Mouse (Mus musculus) CD4-positive helper T cell, adult 2 months (primary cell): ENCODE measurements at regions not wholly inside any gene's neighbourhood (a gene's known extent, or its start where the extent isn't known, plus 50 kb on each side); places are given as distances from the start of the nearest gene placed in this dataset.

Source experiments
- DNase-seq: peaks from one replicate; pipeline ENCODE4 v3.0.0-alpha.2; 2012; ENCODE audit warnings: low read depth, missing footprints, low spot score

DNA sequence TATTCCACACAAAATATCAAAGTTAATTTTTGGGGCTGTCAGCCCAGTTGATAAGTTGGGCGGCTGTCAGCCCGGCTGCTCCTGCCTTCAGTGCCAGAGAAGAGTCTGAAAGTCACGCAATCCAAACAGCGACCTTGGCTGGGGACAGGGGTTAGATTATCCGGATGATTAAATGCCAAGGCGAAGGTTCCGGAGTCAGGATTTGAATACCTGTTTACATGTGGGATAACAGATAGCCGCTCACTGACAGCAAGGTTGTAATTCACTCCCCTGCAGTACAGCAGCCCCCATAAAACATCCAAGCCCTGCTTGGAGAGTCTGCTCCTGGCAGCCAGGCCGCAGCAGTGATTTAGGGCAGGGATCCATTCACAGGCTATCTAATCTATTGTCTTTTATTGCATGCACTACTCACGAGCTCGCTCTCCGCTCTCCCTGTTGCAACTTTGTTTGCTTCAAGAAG is 388.3 kb downstream of the Gm45692 start:
- DNase-seq: no peak

DNA sequence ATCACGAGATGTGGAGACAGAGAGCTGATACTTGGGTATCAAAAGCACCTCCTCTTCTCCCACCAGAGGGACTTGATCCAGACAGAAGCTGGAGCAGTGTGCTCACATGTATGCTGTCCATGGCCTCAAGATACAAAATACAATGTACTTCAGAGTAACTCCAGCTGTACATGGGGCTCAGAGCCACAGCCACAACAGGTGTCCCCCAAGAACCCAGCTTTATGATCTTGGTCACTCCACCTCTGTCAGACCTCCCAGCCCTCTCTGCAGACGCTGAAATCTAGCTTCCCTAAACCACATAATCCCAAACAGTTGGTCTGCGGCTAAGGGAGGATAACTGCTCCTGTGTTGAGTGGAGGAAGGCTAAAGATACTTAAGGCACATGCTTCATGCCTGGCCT is 389.9 kb downstream of the Gm45692 start:
- DNase-seq: no peak

DNA sequence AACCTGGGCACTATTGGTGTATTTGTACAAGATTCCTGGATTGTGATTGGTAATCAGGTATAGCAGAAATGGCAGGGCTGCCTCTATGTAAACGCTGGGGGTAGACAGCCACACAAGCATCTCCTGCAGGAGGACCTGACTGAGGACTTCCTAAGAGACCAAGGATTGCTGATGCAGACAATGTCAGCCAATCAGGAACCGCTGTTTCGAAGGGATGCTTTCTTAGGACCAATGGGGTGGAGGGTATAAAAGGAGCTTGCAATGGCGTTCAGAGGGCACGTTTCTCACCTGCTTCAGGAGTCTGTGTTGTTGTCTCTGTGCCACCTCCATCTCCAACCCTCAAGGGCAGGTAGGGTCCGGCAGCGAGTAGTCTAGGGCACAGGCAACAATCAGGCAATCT is 393.7 kb downstream of the Gm45692 start:
- DNase-seq: no peak

DNA sequence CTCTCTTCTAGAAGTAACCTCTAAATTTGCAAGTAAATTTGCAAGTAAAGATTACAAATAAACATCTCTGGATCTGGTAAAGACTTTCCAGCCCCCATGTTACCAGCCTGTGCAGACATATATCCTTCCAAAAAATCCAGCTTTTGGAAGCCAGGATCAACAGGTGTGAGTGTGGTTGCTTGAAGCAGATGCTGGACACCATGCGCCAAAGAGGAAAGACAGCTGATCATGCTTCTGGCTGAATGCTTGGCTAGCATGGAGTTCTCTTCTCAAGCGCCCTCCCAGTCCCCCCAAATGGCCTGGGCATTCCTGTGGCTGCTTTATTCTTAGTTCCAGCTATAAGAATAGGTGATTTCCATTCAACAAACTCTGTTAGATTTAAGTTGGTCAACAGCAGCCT is 404.9 kb downstream of the Gm45692 start:
- DNase-seq: no peak

DNA sequence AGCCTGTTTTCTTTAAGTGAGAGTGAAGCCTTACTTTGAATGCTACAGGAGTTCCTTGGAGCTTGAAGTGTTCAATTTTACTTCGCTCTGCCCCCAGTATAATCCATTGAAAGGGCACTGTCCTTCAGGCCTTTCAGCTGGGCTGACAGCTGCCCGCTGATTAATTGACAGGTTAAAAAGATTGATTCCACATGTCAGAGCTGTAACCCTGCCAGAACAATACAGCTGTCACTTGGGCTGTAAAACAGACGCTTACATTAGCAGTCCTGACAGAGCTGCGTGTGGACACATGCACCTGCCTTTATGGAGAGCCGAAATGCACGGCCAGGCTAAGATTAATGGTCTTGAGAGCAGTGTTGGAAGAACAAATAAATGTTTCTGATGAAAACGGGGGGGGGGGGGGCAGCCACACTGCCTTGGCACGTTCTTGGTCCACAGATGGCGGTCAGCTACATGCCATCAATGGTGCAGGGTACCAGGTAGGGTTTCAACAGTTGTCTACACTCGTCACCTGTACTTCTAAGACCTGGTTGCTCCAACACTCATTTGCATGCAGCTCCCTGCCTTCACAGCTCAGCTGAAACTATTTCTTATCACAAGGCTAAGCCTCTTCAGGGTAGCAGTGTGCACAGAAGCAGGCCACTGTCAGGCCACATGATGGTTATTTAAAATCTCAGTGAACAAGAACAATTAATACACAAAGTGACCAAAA is 407.3 kb downstream of the Gm45692 start:
- DNase-seq: no peak

DNA sequence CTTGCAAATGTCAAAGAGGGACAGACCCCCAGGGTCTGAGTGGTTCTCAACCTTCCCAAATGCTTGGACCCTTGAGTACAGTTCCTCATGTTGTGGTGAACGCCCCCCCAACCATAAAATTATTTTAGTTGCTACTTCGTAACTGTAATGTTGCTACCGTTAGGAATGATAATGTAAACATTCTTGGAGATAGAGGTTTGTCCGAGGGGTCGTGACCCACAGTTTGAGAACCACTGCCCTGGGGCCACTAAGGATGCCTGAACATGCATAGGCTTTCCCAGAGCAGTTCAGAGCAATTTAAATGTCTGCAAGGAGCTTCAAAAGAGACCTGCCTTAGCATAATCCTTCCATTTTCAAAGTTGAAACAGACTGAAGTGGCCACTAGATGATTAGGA is 407.8 kb downstream of the Gm45692 start:
- no peak for DNase-seq

DNA sequence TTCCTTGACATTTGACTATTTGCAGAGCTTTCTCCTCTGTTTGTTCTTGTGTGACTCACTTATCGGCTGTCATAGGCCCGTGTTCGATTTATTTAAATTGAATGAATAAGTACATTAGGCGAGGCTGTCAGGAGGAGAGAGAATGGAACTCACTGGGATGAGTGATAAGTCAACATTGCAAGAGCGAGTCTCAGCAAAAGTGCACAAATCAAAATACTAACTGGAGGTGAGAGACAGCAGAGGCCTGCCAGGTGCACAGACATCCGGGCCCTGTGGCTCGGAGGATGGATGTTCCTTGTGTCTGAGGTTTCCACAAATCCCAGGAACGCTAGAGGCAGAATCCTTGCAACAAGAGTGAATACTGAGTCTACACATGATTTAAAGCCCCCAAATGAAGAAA is 410.6 kb downstream of the Gm45692 start:
- no peak for DNase-seq

DNA sequence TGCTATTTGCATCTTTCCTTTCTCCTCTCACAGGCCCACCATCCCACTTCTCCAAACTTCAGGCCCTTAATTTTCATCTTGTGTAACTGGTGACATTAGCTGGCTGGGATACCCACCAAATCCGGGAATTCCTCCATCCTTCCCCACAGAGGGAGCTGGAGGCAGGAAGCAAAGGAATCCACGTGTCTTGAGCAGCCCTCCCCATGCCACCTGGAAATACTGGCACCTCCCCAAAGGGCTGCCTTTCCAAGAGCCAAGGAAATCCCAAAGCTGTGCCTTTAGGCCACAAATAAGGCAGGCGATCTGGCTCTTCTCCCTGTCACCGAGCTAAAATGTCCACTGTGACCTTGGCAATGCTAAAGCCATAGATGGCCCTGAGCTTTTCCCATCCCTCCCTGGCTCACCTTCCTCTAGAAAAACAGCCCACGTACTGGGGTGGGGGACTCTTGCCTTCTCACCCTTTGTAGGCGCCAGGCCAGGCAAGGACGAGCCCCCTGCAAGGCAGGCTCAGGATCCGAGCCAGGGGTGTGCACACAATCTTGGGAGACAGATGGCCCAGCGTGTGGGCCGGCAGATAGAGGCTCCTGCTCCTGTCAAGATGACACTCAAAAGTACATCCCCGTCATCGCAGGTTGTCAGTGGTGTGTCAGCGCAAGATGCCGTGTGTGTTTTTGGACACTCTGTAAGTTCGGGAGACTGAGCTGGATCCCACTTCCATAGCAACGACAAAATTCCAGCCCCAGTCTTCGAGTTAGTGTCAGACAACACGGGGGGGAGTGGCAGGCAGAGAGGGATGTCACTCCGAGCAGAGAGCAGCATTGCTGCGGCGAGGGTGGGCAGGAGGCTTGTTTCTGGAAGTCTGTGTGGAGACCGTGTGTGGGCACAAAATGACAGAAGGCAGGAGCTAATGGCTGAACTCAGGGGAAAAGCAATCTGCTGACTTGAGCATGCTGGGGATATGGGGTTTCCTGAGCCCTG is 414.4 kb downstream of the Gm45692 start:
- no peak for DNase-seq

DNA sequence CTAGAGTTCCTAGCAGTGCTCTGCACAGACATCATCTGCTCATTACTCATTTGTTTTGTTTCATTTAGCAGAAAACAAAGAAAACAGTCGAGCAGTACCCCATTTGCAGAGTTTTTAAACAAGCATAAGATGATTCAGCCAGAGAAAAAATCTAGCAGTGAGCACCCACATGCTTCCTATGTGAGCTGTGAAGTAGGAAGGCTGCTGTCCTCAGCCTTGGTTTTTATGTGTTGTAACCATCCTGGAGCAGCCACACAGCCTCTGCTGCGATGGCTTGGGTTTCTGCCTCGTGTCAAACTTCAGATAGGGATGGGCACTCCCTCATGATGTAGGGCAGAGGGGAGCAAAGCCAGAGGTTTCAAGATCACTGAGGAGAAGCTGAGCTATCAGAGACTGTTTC is 416.5 kb downstream of the Gm45692 start:
- DNase-seq: no peak

DNA sequence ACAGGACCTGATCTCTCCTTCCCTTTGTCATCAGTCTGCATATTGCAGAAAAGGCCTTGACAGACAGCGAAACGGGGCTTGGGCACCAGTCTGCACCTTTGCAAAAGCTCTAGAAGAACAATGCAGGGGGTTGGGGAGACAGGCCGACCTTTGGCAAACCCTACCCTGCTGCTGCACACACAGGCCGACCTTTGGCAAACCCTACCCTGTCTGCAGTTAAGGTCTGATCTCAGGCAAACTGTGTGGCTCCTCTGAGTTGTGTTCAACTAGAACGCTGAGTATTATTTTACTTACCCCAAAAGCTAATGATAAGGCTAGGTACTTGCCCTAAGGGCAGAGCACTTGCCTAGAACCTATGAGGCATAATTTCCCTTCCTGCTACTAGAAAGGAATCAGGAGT is 423.4 kb upstream of the Zfp703 start:
- DNase-seq: no peak

DNA sequence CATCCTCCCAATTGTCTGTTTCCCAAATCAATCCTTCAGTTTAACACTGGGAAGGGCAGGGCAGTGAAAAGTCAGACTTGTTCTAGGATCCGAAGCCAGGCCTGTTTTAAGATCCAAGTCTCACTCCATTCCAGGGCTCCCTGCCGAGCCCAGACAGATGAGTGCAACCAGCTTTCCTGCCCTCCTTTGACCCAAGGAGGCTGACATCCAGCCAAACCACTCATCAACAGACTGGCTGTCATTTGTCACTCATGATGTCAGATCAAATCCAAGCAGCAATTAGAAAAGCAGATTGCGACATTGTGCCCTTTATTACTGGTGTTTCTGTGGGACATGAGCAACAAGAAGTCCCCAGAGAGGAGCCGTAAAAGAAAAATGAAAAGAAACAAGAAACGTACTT is 417.9 kb upstream of the Zfp703 start:
- DNase-seq: no peak

DNA sequence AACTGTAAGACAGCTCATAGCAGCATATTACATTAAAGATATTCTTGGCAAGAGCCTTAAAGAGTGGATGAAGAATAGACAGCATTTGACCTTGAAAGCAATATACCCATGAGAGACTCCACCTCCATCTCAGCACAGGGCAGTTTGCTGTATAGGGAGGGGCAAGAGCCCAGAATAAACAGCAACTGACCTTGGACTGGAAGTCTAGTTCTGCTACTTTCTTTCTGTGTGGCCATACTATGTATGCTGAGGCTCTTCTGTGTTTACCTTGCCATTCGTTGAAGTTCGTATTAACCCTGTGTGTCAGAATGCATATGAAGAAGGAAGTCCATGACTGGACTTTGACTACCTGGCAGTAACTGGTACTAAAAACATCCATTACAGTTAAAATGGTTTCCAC is 414.0 kb upstream of the Zfp703 start:
- DNase-seq: no peak

DNA sequence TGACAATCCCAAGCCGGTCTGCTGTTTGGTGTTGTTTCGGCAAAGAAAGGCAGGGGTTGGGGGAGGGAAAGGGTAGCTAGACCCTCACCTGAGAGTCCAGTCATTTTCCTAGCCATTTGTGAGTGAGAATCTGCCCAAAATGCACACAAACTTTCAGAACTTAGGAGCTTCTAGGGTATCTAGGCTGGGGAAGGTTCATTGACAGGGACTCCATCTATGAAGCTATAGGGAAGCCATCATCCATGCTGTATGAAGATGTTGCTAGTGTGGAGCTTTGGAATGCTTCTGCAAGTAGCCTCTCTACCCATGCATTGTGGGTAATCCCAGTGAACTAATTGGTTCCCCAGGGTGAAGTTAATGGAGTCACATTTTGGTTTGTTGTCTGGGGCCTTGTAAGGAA is 412.9 kb upstream of the Zfp703 start:
- no peak for DNase-seq

DNA sequence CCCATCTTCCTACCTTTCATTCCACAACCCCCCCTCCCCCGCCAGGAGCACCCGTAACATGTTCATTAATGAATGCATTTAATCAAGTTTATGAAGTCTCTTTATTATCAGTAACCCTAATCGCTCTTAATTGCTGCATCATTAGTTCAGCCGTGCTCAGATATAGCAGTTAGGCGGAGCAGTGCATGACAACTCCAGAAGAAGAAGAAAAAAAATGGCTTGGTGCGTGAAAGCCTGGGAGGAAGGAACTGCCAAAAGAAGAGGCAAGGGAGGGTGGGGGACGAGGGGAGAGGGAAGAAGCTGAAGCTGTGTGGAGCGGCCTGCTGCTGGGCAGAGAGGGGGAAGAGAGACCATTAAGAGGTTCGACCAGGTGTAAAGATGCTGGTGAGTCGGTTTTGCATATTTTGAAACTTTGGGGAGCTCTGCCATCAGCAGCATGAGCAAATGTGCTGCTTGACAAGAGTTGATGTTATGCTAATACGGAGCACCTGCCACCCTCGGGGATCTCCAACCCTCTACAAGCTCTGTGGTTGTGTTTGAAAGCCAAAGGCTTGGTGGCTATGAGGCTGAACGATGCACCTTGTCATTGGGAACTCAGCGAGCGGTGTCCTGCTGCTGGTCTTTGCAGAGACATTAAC is 408.6 kb upstream of the Zfp703 start:
- no peak for DNase-seq

DNA sequence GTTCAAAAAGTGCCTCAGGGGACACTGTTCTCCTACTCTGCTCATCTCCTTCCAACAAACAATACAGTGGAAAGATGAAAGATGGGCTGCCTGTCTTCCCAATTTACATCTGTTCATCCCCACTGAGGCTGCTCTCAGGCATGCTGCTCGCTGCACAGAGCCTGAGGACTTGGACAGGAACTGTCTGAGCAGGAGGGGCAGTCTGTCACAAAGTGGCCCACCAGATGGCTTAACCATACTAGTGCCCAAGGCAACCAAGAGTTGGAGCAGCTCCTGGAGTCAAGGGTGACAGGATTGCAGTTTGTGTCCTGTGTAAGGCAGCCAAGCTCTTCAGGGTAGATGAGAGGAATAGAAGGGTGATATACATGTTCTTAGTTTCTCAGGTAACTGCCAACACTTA is 388.3 kb upstream of the Zfp703 start:
- no peak for DNase-seq

DNA sequence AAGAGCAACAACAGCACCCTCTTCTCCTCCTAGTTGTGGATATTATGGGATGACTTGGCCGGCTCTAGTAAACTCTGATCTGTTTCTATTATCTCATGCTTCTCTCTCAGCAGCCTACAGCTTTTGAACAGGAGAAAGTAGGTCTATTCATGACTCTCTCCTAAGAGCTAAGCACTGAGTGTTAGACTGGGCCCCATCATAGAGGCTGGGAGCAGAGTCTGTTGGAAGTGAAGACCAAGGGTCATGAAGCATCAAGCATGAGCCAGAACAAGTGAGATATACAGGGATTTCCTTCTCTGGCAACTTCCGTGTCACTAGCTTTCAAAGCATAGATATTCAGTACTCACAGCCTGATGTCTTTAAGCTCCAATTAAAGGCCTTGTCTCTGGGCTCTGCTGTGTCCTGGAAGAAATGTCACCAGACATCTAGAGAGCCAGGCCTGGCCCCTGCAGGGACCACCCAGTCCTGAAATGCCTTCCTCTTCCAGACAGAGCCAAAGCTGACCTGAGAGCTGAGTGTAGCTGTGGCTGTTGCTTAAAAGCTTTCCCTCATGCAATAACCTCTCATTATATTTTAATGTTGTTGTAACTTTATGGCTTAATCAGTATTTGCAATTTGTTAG is 386.4 kb upstream of the Zfp703 start:
- no peak for DNase-seq

DNA sequence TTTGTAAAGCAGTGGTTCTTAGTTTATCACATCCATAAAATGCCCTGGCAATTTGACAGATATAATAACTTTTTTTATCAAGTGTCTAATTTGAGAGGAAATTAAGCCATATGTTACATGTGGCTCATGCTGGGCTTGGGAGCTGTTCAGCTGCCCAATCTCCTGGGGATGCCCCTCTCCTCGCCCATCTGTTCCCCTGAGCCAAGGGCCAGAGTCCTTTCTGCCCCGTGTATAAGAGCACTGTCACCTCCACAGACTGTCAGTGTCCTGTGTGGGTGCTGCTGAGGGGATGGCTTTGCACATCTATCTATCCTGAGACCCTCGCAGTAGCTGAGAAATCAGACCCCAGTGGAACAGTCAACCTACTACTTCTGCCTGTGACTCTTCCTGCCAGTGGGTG is 385.9 kb upstream of the Zfp703 start:
- DNase-seq: no peak

DNA sequence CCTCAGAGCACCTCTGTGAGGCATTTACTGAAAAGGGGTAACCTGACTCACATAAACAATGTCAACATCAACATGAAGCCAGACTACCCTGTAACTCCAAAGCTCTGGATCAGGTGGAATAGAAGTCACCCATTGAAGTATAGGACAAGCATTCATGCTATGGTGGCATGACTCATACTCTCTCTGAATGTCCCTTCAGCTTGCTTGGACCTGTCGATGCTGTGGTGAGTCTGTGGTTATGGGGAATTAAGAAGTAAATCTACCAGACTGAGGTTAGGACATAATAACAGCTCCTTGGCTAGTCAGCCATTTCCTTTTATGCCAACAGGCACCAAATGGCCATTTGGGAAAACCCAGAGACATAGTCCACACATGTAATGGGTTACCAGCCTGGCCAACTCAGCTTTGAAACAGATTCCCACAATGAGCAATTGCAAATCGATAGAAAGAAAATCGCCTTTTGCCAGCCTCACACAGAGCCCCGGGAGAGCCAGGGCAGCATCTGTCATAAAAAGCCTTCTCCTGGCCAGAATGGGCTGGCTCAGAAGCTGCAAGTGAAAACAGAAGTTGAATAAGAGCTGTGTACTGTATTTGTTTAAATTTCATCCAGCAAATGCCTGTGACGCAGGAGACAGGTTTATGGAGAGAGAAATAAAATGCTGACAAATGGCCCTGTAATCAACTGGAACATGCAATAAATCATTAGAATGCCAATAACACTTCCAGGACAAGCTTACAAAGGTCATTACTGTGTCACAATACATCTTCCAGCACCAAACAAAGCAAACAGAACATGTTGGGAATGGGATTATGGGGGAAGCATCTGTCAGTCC is 383.4 kb upstream of the Zfp703 start:
- DNase-seq: no peak

DNA sequence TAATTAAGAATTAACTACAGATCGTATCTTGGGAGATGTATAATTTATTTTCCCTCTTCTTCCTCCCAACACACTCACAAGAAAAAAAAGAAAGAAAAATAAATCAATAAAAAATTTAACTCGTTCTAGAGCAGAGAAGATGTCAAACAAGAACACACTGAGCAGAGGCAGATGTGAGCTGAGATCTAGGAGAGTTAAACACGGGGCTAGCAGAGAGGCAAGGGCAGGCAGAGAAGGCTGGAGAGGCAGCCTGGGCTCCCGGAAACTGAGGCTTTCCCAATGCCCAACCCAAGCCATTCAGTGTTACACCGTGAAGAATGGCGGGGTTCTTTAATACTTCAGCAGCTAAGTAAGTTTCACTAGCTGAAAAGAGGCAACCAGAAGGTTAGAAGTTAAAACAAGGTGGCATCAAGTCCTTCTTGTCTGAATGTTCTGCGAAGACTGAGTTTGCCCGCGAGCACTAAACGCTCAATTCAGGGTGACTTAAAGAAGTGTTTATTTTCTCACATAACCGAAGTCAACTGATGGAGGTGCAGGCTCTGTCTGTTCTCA is 382.7 kb upstream of the Zfp703 start:
- no peak for DNase-seq

DNA sequence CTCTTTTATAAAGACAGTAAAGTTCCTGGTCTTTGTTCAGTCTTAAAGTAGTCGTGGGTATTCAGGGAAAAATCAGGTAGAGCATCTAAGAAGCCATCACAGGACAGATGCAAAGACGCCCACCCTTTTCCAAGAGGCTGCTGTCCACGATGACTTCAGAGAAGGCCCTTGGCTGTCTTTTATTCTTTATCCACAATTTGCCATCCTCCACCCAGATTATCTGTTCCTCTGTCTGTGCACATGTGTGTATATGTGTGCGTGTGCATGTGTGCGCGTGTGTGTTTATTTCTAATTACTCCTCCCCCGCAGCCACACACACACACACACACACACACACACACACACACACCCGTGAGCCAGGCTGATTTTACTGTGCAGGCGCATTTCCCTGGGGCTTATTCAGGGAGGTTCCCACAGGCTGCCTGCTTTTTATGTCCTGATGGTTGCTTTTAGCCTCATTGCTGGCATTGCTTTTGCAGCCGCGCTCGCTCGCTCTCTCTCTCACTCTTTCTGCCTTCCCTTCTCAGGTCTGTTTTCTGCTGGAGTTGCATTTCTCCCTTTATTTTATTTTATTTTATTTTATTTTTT is 381.6 kb upstream of the Zfp703 start:
- DNase-seq: no peak
